Mouse (Mus musculus) telencephalon, adult 2 months (tissue): Measurements from ENCODE around the gene As3mt.
"Not testable (repeated sequence)": the region's sequence is repeated elsewhere in the genome, so short reads cannot be mapped to it uniquely, and the experiment has no call there.

Experiments used
- DNase-seq: peaks from one replicate; pipeline ENCODE4 v3.0.0-alpha.2; 2011; ENCODE audit warnings: low read depth, low spot score

The As3mt gene

GRCm38 (mm10) chr19:46752235-46752634, 45.0 kb downstream of the As3mt start:
- DNase-seq: no peak

DNA sequence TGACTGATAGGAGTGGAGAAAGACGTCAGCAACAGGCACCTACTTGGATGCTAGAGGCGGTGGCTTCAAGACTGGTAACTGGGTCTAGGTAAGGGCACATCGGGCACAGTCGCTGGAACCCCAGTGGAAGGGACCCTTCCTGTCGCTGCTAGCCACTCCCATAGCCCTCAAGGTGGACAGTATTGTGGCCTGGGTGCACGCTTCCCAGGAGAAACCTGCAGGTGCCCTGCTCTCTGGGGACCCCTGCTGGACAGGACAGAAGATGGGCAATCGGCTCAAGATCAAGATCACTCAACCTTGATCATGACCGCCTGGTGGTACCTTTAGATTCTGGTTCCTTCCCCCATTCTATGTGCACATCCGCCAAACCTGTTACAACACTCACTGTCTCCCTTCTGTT, 47.8 kb downstream of the As3mt start:
- no peak for DNase-seq

GRCm38 (mm10) chr19:46756221-46756620, 49.0 kb downstream of the As3mt start:
- DNase-seq: no peak

DNA sequence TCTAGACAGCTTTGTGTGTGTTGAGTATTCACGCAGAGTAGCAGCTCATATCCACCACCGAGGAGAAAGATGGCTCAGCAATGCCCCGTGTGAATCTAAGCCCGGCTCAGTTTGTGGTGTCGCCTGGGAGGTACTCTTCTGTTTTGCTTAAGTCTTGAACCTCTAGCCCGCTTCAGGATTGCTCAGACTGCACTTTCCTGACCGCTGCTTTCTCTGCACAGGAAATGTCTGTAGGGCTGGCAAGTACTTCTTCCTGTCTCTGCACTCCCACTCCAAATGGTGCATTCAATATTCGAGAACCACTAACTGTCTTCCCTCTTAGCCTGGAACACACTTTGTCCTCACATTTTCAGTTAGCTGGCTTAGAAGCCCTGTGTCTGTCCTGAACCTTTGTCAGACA, 51.8 kb downstream of the As3mt start:
- DNase-seq: no peak

GRCm38 (mm10) chr19:46759909-46760308, 52.7 kb downstream of the As3mt start:
- DNase-seq: not testable (repeated sequence)

DNA sequence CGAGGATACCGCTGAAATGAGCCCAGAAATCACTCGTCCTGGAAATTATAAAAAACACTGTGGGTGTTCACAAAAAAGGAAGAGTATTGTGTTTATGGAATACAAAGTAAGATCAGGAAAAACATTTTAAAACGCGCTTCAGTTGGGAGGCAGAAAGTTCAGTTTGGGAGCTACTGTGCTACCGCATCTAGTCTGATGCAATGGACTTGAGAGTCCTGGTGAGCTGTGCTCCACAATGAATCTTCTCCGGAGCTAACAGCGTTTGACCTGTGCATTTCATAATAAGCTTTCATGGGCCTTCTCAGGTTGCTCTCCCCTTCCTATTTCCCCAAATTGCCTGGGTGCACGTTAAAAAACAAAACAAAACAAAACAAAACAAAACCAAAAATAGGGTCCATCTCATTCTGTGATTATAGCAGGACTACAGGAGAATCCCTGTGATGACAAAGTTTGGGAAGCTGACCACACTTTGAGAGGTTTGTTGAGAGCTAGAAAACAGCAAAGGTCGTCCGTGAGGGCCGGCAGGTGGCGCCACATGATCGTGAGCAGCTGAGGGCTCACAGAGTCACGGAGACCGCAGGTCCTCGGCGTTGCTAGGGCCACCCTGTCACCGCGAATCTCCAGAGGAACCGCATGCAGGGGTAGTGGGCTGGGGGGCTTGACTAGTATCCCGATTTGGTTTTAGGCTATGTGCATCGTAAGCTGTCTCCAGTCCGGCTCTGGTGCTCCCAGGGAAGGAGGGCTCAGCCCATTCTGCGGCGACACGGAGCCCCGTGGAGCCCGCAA, 53.3 kb downstream of the As3mt start:
- DNase-seq: peak; percentile 65

DNA sequence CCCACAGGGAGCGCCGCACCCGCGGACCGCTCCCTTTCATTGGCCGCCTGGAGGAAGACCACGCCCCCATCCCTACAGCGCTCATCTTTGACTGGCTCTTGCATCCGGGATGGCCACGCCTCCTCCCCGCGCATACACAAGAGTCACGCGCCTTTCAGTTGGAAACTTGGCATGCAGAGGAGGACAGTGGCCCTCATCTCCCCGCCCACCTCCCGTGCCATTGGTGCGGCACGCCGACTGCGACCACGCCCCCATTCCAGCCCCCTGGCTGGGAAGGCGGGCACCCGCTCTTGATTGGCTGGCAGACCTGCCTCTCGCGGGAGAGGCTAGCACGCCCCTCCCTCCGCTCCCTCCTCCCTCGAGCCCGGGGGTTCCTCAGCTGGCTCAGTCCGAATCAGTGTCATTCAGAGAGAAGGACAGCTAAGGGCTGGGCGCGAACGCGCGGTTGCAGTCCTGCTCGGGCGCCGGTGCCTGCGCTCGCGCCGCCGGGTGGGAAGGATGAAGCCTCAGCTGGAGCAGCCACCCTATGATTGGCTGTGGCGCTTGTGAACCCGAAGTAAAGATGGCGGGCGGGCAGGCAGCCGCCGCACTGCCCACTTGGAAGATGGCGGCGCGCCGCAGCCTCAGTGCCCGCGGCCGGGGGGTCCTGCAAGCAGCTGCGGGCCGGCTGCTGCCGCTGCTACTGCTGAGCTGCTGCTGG, 54.1 kb downstream of the As3mt start, which contains the start of gene Cnnm2:
TSS of gene Cnnm2 (plus strand) at position 350 of the 700 bp plus-strand sequence.
- peak; percentile 99 for DNase-seq

DNA sequence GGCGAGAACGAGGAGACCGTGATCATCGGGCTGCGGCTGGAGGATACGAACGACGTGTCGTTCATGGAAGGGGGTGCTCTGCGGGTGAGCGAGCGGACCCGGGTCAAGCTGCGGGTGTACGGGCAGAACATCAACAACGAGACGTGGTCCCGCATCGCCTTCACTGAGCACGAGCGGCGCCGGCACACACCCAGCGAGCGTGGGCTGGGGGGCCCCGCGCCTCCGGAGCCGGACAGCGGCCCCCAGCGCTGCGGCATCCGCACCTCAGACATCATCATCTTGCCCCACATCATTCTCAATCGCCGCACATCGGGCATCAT, 54.7 kb downstream of the As3mt start:
- no peak for DNase-seq

- no peak for DNase-seq
These were observed 55.2 kb downstream of the As3mt start for GRCm38 (mm10) chr19:46762291-46762991.

DNA sequence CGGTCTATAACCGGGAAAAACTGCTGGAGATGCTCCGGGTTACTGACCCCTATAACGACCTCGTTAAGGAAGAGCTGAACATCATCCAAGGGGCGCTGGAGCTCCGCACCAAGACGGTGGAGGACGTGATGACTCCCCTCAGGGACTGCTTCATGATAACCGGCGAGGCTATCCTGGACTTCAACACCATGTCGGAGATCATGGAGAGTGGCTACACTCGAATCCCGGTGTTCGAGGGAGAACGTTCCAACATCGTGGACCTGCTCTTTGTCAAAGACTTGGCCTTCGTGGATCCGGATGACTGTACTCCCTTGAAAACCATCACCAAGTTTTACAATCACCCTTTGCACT, 55.7 kb downstream of the As3mt start:
- no peak for DNase-seq

GRCm38 (mm10) chr19:46763356-46763755, 56.1 kb downstream of the As3mt start:
- no peak for DNase-seq

- DNase-seq: no peak
These were observed 56.9 kb downstream of the As3mt start for GRCm38 (mm10) chr19:46763932-46764762.

- no peak for DNase-seq
These were observed 57.5 kb downstream of the As3mt start for GRCm38 (mm10) chr19:46764763-46765117.

DNA sequence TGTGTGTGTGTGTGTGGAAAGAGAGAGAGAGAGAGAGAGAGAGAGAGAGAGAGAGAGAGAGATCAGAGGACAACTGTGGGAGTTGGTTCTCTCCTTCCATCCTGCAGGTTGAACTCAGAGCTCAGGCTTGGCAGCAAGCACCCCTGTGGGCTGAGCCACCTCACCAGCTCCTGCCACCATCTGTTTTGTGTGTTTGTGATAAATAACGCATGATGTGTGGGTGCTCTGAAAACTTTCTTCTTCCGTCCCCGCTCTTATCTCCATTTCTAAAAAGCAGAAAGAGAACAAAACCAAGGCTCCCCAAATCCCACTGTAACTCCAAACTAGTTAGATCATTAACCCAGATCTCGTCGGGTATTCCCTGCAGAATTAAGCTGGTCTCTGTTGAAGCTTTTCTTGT, 58.9 kb downstream of the As3mt start:
- DNase-seq: no peak

GRCm38 (mm10) chr19:46769759-46770158, 62.5 kb downstream of the As3mt start:
- no peak for DNase-seq

DNA sequence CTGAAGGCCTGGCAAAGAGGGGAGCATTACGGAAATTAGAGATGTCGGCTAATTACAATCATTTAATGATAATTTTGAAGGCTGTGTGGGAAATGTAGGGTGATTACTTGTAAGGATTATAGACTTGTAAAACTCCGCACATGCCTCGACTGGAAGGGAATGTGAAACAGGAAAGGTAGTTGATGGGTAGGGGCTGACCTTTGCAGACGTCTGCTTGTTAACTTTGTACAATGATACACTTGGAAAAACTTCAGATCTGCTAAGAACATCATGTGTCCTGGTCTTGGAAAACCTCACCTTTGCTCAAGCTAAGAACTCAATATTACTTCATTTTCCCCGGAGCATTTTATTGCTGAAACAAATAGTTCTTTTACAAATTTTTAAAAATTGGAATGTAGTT, 64.5 kb downstream of the As3mt start:
- no peak for DNase-seq

GRCm38 (mm10) chr19:46776391-46776790, 69.1 kb downstream of the As3mt start:
- DNase-seq: no peak

GRCm38 (mm10) chr19:46776850-46777249, 69.6 kb downstream of the As3mt start:
- DNase-seq: no peak

- DNase-seq: no peak
These were observed 70.8 kb downstream of the As3mt start for GRCm38 (mm10) chr19:46777928-46778680.

- DNase-seq: not testable (repeated sequence)
These were observed 71.9 kb downstream of the As3mt start for GRCm38 (mm10) chr19:46779130-46779529.

GRCm38 (mm10) chr19:46784038-46784437, 76.8 kb downstream of the As3mt start:
- DNase-seq: no peak
